Mouse (Mus musculus) left cerebral cortex, postnatal 25 days (tissue): ENCODE measurements around the gene Tead2. TPM values are rescaled to one million over a fixed set of nuclear protein-coding genes. Genes with fewer than 3 reads are reported as not detected.

Experiments used
- DNase-seq, 2 experiments: peaks; one replicate each; pipeline ENCODE4 v3.0.0; 2022; ENCODE audit warnings: low spot score in 2 of 2, mixed read lengths in 1 of 2
- intact Hi-C: fragments of 180-260 bp; cut with DNase I; formaldehyde crosslinking; loops from one replicate; pipeline ENCODE4 v1.15.1; 2025
- total RNA-seq, 2 experiments: library from RNA; stranded (reverse); gene quantifications; 2 replicates each; pipeline ENCODE4 v1.2.3; 2021

Tead2 gene
- total RNA-seq, 2 experiments from 2014 or later: 2.8 to 5.5 TPM

- intact Hi-C loops: no loop called here
- DNase-seq: no peak
Measured at GRCm38 (mm10) chr7:45190186-45190585, 25.4 kb upstream of the Tead2 start.

DNA sequence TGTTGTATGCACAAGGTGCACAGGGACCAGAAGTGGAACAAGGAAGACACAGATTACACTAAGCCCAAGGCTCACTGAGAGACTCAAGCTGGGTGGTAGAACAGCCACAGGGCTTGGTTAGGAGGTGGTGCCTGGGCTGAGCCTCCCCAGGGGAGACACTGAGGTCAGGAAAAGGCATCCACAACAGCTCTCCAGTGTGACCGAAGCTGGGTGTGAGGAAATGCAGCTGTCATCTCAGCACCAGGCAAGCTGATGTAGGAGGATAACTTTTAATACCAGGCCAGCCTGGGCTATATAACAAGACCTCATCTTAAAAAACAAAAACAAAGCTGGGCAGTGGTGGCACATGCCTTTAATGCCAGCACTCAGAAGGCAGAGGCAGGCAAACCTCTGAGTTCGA is 24.4 kb upstream of the Tead2 start:
- no peak for DNase-seq
- intact Hi-C loops: no loop called here

DNA sequence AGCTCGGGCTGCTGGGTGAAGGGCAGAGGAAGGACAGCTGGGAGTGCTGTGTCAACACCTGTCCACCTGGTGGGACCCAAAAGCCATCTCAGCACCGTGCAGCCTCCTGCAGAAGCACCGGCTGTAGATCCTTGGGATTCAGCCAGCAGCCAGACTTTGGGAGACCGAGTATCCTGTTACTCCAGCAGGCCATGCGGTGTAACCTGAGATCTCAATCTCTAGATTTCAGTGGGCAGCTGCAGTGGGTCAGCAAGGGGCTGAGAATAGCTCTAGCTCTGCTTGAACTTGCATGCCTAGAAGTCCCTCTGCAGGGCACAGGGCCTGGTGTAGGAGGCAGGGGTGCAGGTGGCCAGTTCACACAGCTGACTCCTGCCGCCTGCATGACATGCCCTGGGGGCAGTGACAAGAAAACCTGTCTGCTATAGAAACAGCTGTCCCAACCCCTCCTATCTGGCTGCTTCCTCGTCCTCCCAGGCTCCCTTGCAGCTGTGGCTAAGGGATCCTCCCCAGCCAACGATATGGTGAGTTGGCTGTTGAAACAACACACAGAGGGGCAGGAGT is 23.7 kb upstream of the Tead2 start:
- intact Hi-C loops: no loop called here
- no peak for DNase-seq

DNA sequence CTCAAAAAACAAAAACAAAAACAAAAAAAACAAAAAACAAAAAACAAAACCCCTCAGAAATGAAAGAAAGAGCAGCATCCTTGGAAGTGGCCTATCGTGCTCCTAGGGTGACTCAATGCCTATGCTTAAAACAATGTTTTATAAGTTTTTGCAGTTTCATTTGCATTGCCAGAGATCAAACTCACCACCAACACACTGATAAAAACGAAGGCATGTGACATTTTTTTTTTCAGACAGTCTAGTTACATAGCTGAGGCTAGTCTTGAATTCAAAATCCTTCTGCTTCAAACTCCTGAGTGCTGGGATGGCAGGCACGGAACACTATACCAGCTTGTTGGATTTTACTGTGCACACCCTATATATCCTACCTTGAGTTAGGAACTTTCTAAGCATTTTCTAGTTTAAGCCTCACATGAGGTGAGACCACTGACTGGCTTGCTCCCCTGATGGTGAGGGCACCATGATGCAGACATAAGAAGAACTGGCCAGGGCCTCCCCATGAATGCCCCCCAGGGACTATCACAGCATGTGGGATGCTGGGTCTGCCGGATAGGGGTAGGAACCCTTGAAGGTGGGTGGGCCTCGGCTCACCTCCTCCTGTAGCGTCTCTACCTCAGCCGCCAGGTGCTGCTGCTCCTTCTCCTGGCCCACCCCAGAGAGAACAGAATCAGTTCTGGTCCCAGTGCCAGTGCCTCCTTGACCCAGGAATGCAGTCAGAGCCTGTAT is 22.8 kb upstream of the Tead2 start:
- intact Hi-C loops: no loop called here
- no peak for DNase-seq

DNA sequence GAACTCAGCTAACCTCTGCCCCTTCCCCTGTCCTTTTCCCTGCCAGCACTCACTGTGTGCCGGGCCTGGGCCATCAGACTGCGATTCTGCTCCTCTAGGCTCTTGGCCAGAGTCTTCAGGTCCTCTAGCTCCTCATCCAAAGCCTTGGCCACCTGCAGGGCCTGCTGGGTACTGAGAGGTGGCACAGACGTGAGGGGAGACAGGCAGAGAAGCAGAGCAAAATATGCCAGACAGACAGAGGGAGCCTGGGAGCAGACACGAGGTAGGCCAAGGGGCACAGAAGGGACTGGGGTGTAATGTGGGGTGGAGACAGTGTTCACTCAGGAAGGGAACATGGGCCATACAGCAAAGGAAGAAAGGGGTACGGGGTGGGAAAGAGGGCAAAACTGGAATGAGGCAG is 22.1 kb upstream of the Tead2 start:
- DNase-seq: no peak
- intact Hi-C loops: no loop called here

- intact Hi-C loops: no loop called here
- DNase-seq: peak in 1 of 2 experiments; percentile 10
Measured at GRCm38 (mm10) chr7:45193871-45194785, 21.4 kb upstream of the Tead2 start.

- intact Hi-C loops: no loop called here
Measured at GRCm38 (mm10) chr7:45195341-45196175, 20.0 kb upstream of the Tead2 start.

DNA sequence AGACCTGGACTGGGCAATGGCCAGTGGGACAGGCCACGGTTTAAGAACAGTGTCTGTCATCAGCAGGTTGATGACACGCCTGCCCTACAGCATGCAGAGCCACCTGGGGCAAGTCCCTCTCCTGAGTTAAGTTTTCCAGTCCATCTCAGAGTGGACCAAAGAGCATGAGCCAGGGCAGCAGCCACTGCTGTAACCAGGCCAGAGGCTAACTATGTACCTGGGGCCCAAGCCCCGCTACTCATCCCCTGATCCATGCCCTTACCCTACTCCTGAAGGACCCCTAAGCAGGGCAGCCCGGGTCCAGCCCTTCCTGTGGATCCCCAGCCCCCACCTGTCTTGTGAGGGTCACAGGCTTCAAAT is 19.4 kb upstream of the Tead2 start:
- intact Hi-C loops: no loop called here
- DNase-seq: no peak

More at GRCm38 (mm10) chr7:45195341-45196175, 20.0 kb upstream of the Tead2 start:
- peak in 1 of 2 experiments; percentile 1 for DNase-seq

DNA sequence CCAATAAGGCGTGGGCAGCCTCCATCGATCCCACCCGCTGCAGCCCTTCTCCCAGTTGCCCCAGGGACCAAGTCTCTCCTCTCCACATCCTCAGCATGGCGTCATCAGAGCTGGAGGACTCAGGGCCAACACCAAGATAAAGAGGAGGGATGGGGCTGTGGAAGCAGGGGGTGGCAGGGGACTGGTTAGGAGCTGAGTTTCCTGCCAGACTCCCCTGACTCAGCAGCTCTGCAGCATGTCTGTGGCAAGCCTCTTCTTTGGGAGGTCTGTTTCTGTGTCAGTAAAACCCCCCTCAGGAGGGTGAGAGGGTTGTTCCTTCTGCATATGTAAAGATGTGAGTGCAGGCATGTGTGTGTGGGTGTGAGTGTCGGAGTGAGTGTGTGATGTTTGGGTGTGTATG is 18.6 kb upstream of the Tead2 start:
- intact Hi-C loops: no loop called here
- DNase-seq: peak in 1 of 2 experiments; percentile 71

DNA sequence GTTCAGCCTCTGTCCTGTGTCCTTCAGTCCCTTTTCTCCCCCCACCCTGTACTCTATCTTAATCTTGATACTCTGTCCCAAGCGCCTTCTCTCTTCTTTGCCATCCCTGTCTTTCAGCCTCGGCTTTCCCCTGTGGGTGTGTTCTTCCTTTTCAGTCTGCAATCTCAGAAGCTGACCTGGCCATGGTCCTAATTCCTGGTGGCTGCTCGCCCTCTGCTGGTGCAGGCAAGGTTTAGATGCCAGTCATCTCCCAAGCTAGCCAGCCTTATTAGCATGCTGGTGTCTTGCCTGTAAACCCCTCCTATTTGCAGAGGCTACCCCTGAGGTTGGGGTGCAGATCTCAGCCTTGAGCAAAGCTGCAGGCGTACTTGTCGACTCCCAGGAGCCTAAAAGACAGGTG is 17.1 kb upstream of the Tead2 start:
- intact Hi-C loops: loop anchor here (1.0 kb wide), 1 partner anchor 36 kb away; no protein-coding TSS in a partner anchor
- peak; percentile 66 to 87 for DNase-seq

- DNase-seq: peak; percentile 61 to 77
- intact Hi-C loops: loop anchor here (1.0 kb wide), 1 partner anchor 37 kb away; no protein-coding TSS in a partner anchor
Measured at GRCm38 (mm10) chr7:45198961-45199360, 16.6 kb upstream of the Tead2 start.

GRCm38 (mm10) chr7:45202654-45203053 is 12.9 kb upstream of the Tead2 start:
- DNase-seq: peak in 1 of 2 experiments; percentile 71
- intact Hi-C loops: loop anchor here (1.0 kb wide), 1 partner anchor 31 kb away; no protein-coding TSS in a partner anchor

GRCm38 (mm10) chr7:45204380-45205143 is 11.0 kb upstream of the Tead2 start, which contains the start of gene Ccdc155:
TSS of gene Ccdc155 (minus strand) at chr7:45204892.
- intact Hi-C loops: no loop called here

GRCm38 (mm10) chr7:45208260-45208659 is 7.3 kb upstream of the Tead2 start:
- no peak for DNase-seq
- intact Hi-C loops: no loop called here

More at GRCm38 (mm10) chr7:45204380-45205143, 11.0 kb upstream of the Tead2 start, which contains the start of gene Ccdc155:
- peak; percentile 91 to 95 for DNase-seq

GRCm38 (mm10) chr7:45211070-45211469 is 4.5 kb upstream of the Tead2 start:
- intact Hi-C loops: no loop called here
- no peak for DNase-seq

DNA sequence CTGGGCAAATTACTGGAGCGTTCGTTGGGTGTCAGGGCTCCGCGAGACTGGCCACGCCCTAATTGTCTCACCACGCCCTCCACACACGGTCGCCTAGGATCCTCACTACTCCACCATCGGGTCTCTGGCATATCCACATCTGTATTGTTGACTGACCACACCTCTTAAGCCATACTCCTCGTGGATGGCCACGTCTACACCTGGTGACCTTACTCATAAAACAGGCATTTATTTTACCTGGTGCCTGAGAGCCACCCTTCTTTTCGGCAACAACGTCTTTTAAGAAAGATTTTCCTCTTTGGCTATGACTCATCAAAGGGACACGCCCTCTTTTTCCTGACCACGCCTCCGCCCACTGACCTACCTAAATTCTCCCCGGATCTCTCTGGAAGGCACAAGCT is 3.7 kb upstream of the Tead2 start, which contains the start of gene Dkkl1:
Dkkl1 (minus strand) TSS at position 297 of the 401 bp plus-strand sequence.
- DNase-seq: no peak
- intact Hi-C loops: no loop called here

DNA sequence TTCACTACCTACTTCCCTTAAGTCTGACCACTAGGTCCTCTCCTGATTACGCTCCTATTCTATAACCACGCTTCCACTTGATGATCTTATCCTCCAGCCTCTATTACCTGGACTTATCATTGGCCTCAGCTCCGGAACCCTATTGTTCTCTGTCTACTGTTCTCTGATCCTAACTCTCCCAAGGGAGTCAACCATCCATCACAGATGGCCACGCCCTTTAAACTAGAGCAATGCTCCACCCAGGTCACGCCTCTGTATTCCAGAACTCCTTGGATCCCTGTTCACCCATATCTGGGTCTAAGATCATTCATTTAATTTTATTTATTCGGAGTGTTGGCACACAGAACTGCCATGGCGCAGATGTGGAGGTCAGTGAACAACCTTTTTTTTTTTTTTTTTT is 3.2 kb upstream of the Tead2 start:
- DNase-seq: no peak
- intact Hi-C loops: no loop called here

- no peak for DNase-seq
- intact Hi-C loops: no loop called here
Measured at GRCm38 (mm10) chr7:45213708-45214107, 1.8 kb upstream of the Tead2 start.
